Mouse (Mus musculus): ENCODE measurements at regions not wholly inside any gene's neighbourhood (a gene's known extent, or its start where the extent isn't known, plus 50 kb on each side); places are given as distances from the start of the nearest gene placed in this dataset.

- TF ChIP-seq CTCF (IDR thresholded peaks at IDR 0.05; ENCODE audit: low read depth) = no peak
- TF ChIP-seq EP300 (IDR thresholded peaks at IDR 0.05; ENCODE audit: low read depth) = no peak
These were observed 418.2 kb upstream of the Igfbp7 start for GRCm38 (mm10) chr5:77826063-77826462.

Measured in liver, postnatal 0 days (tissue).